Mouse (Mus musculus): Measurements from ENCODE around the gene Rac2. TPM values are rescaled to one million over a fixed set of nuclear protein-coding genes. Genes with fewer than 3 reads are reported as not detected.

Gene Rac2
- polyA plus RNA-seq, 1 experiment from 2014 or later = 23.4 TPM

DNA sequence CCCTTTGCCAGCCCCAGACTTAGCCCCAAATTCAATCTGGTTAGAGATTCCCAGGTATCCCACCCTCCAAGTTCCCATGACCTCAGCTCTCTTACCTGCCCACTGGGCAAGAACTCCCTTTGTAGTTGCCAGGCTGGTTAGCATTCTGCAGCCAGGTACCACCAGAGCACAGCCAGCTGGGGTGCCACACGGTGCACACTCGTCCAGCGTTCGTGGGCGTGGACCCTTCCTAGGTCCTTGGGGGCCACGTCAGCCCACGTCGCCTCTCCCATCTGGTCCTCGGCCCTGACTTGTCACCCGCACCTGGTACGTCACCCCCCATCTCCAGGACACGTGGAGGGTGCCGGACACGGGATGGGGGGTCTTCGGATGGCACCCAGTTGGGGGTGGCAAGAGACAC is 28.5 kb downstream of the Rac2 start:
- H3K4me1 ChIP-seq (replicated peaks; ENCODE audit: control insufficient read depth, insufficient read depth, low read length) = peaks cover 9% of the 10 kb centered on the region
- H3K9ac ChIP-seq (ENCODE audit: low read length) = no peak overlapping the region
- WGBS = 59% methylated on average over 15 of the region's 15 CpGs
- H3K36me3 ChIP-seq (ENCODE audit: control insufficient read depth, insufficient read depth, low read length) = no peaks in the 10 kb centered on the region
- no peak overlapping the region for H3K4me3 ChIP-seq (ENCODE audit: low read length)
- H3K9me3 ChIP-seq (ENCODE audit: control insufficient read depth, low read length) = no peaks in the 10 kb centered on the region
- no peak overlapping the region for H3K4me2 ChIP-seq (ENCODE audit: low read depth, low read length)
- peaks cover 2% of the 10 kb centered on the region; the same call in 1 of the 2 replicates for H3K27me3 ChIP-seq (ENCODE audit: control insufficient read depth, insufficient read depth, low read depth, low read length)
- H3K27ac ChIP-seq (ENCODE audit: low read length) = no peak overlapping the region
- ATAC-seq (ENCODE audit: low read depth) = no peak

DNA sequence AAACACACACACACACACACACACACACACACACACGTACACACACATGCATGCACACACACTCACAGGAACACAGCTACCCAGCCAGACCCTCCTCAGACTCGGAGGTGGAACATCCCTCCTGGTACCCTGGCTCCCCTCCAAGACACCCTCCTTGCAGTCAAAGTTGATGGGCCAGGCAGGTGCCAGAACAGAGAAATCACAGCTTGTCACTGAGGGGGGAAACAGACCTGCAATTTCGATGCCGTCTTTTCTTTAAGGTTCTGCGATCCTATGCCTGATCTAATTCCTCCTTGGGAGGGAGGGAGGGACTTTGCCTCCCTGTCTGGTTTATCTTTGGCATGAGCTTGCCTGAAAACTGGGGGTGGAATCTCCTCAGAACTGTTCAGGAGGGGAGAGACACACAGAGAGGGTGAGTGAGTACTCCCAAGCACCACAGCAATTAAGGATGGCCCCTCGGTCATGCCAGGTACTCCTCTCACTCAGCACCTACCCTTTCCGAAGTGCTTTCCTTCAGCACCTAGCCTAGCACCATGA is 29.7 kb downstream of the Rac2 start:
- Histone ChIP-seq H3K4me3 (ENCODE audit: low read length) (no peak overlapping the region), H3K36me3 (ENCODE audit: control insufficient read depth, insufficient read depth, low read length) (no peaks in the 10 kb centered on the region), H3K9ac (ENCODE audit: low read length) (no peak overlapping the region), H3K4me1 (replicated peaks; ENCODE audit: control insufficient read depth, insufficient read depth, low read length) (peaks cover 9% of the 10 kb centered on the region), H3K27me3 (ENCODE audit: control insufficient read depth, insufficient read depth, low read depth, low read length) (peaks cover 2% of the 10 kb centered on the region; the same call in 1 of the 2 replicates), H3K9me3 (ENCODE audit: control insufficient read depth, low read length) (no peaks in the 10 kb centered on the region), H3K4me2 (ENCODE audit: low read depth, low read length) (no peak overlapping the region), H3K27ac (ENCODE audit: low read length) (no peak overlapping the region)
- ATAC-seq (ENCODE audit: low read depth) = no peak
- 42% methylated on average over 7 of the region's 7 CpGs for WGBS

GRCm38 (mm10) chr15:78542098-78542766 is 30.4 kb downstream of the Rac2 start:
- Histone ChIP-seq H3K27ac (ENCODE audit: low read length) (no peak overlapping the region), H3K4me3 (ENCODE audit: low read length) (no peak overlapping the region), H3K27me3 (ENCODE audit: control insufficient read depth, insufficient read depth, low read depth, low read length) (peaks cover 2% of the 10 kb centered on the region; the same call in 1 of the 2 replicates), H3K4me2 (ENCODE audit: low read depth, low read length) (no peak overlapping the region), H3K4me1 (replicated peaks; ENCODE audit: control insufficient read depth, insufficient read depth, low read length) (peaks cover 9% of the 10 kb centered on the region), H3K36me3 (ENCODE audit: control insufficient read depth, insufficient read depth, low read length) (no peaks in the 10 kb centered on the region), H3K9ac (ENCODE audit: low read length) (no peak overlapping the region), H3K9me3 (ENCODE audit: control insufficient read depth, low read length) (no peaks in the 10 kb centered on the region)
- ATAC-seq (ENCODE audit: low read depth) = peak; percentile 53; the same call in 1 of the 2 replicates
- WGBS = 44% methylated on average over 3 of the region's 3 CpGs

GRCm38 (mm10) chr15:78541606-78542005 is 31.0 kb downstream of the Rac2 start:
- Histone ChIP-seq H3K4me3 (ENCODE audit: low read length) (no peak overlapping the region), H3K27me3 (ENCODE audit: control insufficient read depth, insufficient read depth, low read depth, low read length) (peaks cover 2% of the 10 kb centered on the region; the same call in 1 of the 2 replicates), H3K4me2 (ENCODE audit: low read depth, low read length) (no peak overlapping the region), H3K9ac (ENCODE audit: low read length) (no peak overlapping the region), H3K27ac (ENCODE audit: low read length) (no peak overlapping the region), H3K4me1 (replicated peaks; ENCODE audit: control insufficient read depth, insufficient read depth, low read length) (peaks cover 9% of the 10 kb centered on the region), H3K36me3 (ENCODE audit: control insufficient read depth, insufficient read depth, low read length) (no peaks in the 10 kb centered on the region), H3K9me3 (ENCODE audit: control insufficient read depth, low read length) (no peaks in the 10 kb centered on the region)
- 16% methylated on average over 3 of the region's 3 CpGs for WGBS
- ATAC-seq (ENCODE audit: low read depth) = peak; percentile 42

DNA sequence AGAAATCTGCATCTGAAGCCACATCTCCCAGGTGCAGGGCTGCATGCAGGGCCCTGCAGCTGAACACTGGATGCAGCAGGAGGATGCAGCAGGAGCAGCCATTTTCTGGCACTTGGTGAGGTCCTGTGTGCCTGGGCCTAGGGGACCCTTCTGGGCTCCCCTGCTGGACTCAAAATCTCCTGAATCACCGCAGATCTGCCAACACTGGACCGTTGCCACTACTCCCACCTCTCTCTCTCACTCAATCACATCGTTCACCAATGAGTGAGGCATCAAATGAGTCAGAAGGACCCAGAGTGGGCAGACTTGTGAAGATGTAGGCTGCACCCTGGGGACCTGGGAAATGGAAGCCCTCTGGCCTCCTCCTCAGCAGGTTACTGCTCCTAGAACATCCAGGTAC is 31.5 kb downstream of the Rac2 start:
- Histone ChIP-seq H3K4me2 (ENCODE audit: low read depth, low read length) (no peak overlapping the region), H3K27me3 (ENCODE audit: control insufficient read depth, insufficient read depth, low read depth, low read length) (peaks cover 2% of the 10 kb centered on the region; the same call in 1 of the 2 replicates), H3K9me3 (ENCODE audit: control insufficient read depth, low read length) (no peaks in the 10 kb centered on the region), H3K4me1 (replicated peaks; ENCODE audit: control insufficient read depth, insufficient read depth, low read length) (peaks cover 9% of the 10 kb centered on the region), H3K9ac (ENCODE audit: low read length) (no peak overlapping the region), H3K27ac (ENCODE audit: low read length) (no peak overlapping the region), H3K36me3 (ENCODE audit: control insufficient read depth, insufficient read depth, low read length) (no peaks in the 10 kb centered on the region), H3K4me3 (ENCODE audit: low read length) (no peak overlapping the region)
- WGBS = 63% methylated on average over 3 of the region's 3 CpGs
- no peak for ATAC-seq (ENCODE audit: low read depth)

- H3K27ac ChIP-seq (ENCODE audit: low read length) = no peak overlapping the region
- H3K27me3 ChIP-seq (ENCODE audit: control insufficient read depth, insufficient read depth, low read depth, low read length) = no peaks in the 10 kb centered on the region
- H3K36me3 ChIP-seq (ENCODE audit: control insufficient read depth, insufficient read depth, low read length) = no peaks in the 10 kb centered on the region
- no peak for ATAC-seq (ENCODE audit: low read depth)
- WGBS = 41% methylated on average over 10 of the region's 10 CpGs
- H3K9me3 ChIP-seq (ENCODE audit: control insufficient read depth, low read length) = no peaks in the 10 kb centered on the region
- no peak overlapping the region for H3K4me2 ChIP-seq (ENCODE audit: low read depth, low read length)
- H3K4me3 ChIP-seq (ENCODE audit: low read length) = no peak overlapping the region
- H3K4me1 ChIP-seq (replicated peaks; ENCODE audit: control insufficient read depth, insufficient read depth, low read length) = peaks cover 13% of the 10 kb centered on the region
- no peak overlapping the region for H3K9ac ChIP-seq (ENCODE audit: low read length)
Measured at GRCm38 (mm10) chr15:78535723-78536421, 36.7 kb downstream of the Rac2 start.

DNA sequence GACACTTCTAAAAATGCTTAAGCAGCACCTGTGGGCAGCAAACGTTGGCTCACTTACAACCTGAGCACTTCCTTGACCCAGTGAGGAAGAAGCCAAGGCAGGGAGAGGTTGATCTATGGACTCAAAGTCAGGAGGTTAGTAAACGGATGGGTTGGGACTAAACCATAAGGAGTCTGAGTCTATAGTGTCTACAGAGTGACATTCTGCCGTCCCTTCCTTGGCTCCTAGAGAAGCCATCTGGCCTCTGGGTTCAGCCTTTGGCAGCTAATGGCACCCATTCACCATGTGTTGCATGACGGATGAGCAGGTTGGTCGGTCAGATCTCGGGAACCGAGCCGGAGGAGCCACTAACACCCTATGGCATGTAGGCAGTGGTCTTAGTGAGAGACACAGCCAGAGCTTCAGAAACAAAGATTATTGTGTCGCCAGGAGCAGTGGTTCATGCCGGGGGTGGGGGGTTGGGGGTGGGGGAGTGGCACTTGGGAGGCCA is 39.2 kb downstream of the Rac2 start:
- ATAC-seq (ENCODE audit: low read depth) = no peak
- Histone ChIP-seq H3K4me3 (ENCODE audit: low read length) (no peak overlapping the region), H3K9ac (ENCODE audit: low read length) (no peak overlapping the region), H3K4me2 (ENCODE audit: low read depth, low read length) (no peak overlapping the region), H3K27ac (ENCODE audit: low read length) (peak overlapping the region; percentile 88), H3K36me3 (ENCODE audit: control insufficient read depth, insufficient read depth, low read length) (no peaks in the 10 kb centered on the region), H3K4me1 (replicated peaks; ENCODE audit: control insufficient read depth, insufficient read depth, low read length) (peaks cover 35% of the 10 kb centered on the region), H3K27me3 (ENCODE audit: control insufficient read depth, insufficient read depth, low read depth, low read length) (no peaks in the 10 kb centered on the region), H3K9me3 (ENCODE audit: control insufficient read depth, low read length) (no peaks in the 10 kb centered on the region)
- 61% methylated on average over 10 of the region's 10 CpGs for WGBS

GRCm38 (mm10) chr15:78532566-78533345 is 39.8 kb downstream of the Rac2 start:
- Histone ChIP-seq H3K27me3 (ENCODE audit: control insufficient read depth, insufficient read depth, low read depth, low read length) (no peaks in the 10 kb centered on the region), H3K9ac (ENCODE audit: low read length) (peak overlapping the region; percentile 27), H3K27ac (ENCODE audit: low read length) (peak overlapping the region; percentile 88), H3K36me3 (ENCODE audit: control insufficient read depth, insufficient read depth, low read length) (no peaks in the 10 kb centered on the region), H3K9me3 (ENCODE audit: control insufficient read depth, low read length) (no peaks in the 10 kb centered on the region), H3K4me2 (ENCODE audit: low read depth, low read length) (peak overlapping the region; percentile 34; the same call in 1 of the 2 replicates), H3K4me3 (ENCODE audit: low read length) (no peak overlapping the region), H3K4me1 (replicated peaks; ENCODE audit: control insufficient read depth, insufficient read depth, low read length) (peaks cover 39% of the 10 kb centered on the region)
- ATAC-seq (ENCODE audit: low read depth) = peak; percentile 18
- 48% methylated on average over 10 of the region's 10 CpGs for WGBS
